Mouse (Mus musculus) hindbrain, embryonic 11.5 days (tissue): ENCODE measurements around the gene Ak5. TPM values are rescaled to one million over a fixed set of nuclear protein-coding genes. Genes with fewer than 3 reads are reported as not detected.

Source experiments
- ATAC-seq: fragments of 200-750 bp; cut with Nextera tagmentation; 2 replicates; pipeline ENCODE4 v1.8.0; 2017; ENCODE audit warnings: mild to moderate bottlenecking, moderate TSS enrichment, moderate library complexity; ENCODE audit not compliant: low FRiP score
- DNase-seq: peaks from one replicate; pipeline ENCODE4 v3.0.0-alpha.2; 2015; ENCODE audit warnings: low spot score
- H3K27ac ChIP-seq: fragments of 300-500 bp; sonication (generic); 2 replicates; pipeline ENCODE4 v1.5.1; 2014; ENCODE audit warnings: mild to moderate bottlenecking, low read depth, low read length
- H3K27me3 ChIP-seq: fragments of 300-500 bp; sonication (generic); 2 replicates; pipeline ENCODE4 v1.6.1; 2014; ENCODE audit warnings: mild to moderate bottlenecking, low read length, moderate library complexity, mixed read lengths; ENCODE audit not compliant: control insufficient read depth, insufficient read depth
- H3K36me3 ChIP-seq: fragments of 300-500 bp; sonication (generic); 2 replicates; pipeline ENCODE4 v1.6.1; 2014; ENCODE audit warnings: mild to moderate bottlenecking, low read length, moderate library complexity, mixed read lengths; ENCODE audit not compliant: control insufficient read depth, insufficient read depth
- H3K4me1 ChIP-seq: fragments of 300-500 bp; sonication (generic); replicated peaks from 2 replicates; pipeline ENCODE4 v1.6.1; 2014; ENCODE audit warnings: low read length, mixed read lengths; ENCODE audit not compliant: control insufficient read depth, insufficient read depth
- H3K4me2 ChIP-seq: fragments of 300-500 bp; sonication (generic); replicated peaks from 2 replicates; pipeline ENCODE4 v1.6.1; 2014; ENCODE audit warnings: mild to moderate bottlenecking, low read depth, low read length
- H3K4me3 ChIP-seq: fragments of 300-500 bp; sonication (generic); 2 replicates; pipeline ENCODE4 v1.5.1; 2014; ENCODE audit warnings: low read depth, low read length
- H3K9ac ChIP-seq: fragments of 300-500 bp; sonication (generic); 2 replicates; pipeline ENCODE4 v1.6.1; 2014; ENCODE audit warnings: low read depth, low read length
- H3K9me3 ChIP-seq: fragments of 300-500 bp; sonication (generic); 2 replicates; pipeline ENCODE4 v1.6.1; 2016; ENCODE audit warnings: low read length; ENCODE audit not compliant: control insufficient read depth
- WGBS: fragments of 180-500 bp; shearing (Covaris S2); extraction: QIAGEN DNeasy Blood & Tissue Kit; methylation state at CpG from one replicate; pipeline ENCODE4 v1.1.7; 2014; 5-methylcytosine and 5-hydroxymethylcytosine counted together
- polyA plus RNA-seq: library from polyadenylated mRNA; unstranded; fragments of >200 nt; fragmentation: Nextera tagmentation; extraction: Ambion mirVana; gene quantifications from 2 replicates; pipeline ENCODE4 v1.2.1, GENCODE M21; 2014

Gene Ak5
- polyA plus RNA-seq, 1 experiment from 2014 or later = 0.51 TPM

DNA sequence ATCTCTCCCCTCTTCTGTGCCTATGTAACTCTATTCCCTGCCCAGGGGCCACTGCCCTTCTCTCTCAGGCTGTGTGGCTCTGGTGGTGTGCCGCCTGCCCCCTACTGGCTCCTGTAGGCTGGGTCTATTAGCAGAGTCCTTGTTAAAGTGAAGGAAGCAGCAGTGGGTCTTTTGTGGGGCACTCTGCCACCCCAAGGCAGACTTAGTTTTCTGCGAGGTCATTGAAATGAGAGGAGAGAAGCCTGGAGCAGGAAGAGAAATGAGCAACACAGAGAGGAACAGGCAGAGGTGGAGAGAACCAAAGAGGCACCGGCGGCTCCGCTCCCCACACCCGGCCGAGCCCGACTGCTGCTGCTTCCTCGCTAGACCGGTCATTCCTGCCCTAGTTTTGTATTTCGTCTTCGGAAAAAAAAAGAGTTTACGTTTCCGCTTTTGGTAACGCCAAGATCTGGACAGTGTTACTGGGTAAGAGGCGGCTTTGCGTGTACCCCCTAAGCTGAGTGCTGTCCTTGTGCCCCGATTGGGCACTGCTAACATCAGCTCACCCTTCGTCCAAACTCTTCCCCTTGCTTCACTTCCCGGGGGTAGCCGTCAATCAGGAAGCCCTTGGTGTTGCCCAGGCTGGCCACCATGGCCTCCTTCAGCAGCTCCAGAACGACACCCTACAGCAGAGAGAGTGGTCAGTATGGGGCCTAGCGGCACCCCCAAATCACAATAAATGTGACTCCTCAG, 190.2 kb downstream of the Ak5 start:
- Histone ChIP-seq H3K27me3 (no peaks in the 10 kb centered on the region), H3K4me2 (peak overlapping the region; percentile 46), H3K36me3 (no peaks in the 10 kb centered on the region), H3K4me1 (no peaks in the 10 kb centered on the region; the same call in 1 of the 2 replicates), H3K27ac (no peak overlapping the region), H3K9me3 (no peaks in the 10 kb centered on the region), H3K4me3 (peak overlapping the region; percentile 24), H3K9ac (peak overlapping the region; percentile 13; the same call in 1 of the 2 replicates)
- DNase-seq (peak; percentile 75), ATAC-seq (peak; percentile 67)
- 4% methylated on average over 23 of the region's 23 CpGs for WGBS

GRCm38 (mm10) chr3:152475894-152476293, 192.3 kb downstream of the Ak5 start:
- ATAC-seq (no peak), DNase-seq (no peak)
- Histone ChIP-seq H3K4me2 (no peak overlapping the region), H3K9ac (no peak overlapping the region), H3K36me3 (no peaks in the 10 kb centered on the region), H3K4me3 (no peak overlapping the region), H3K27ac (no peak overlapping the region), H3K4me1 (no peaks in the 10 kb centered on the region; the same call in 1 of the 2 replicates), H3K27me3 (no peaks in the 10 kb centered on the region), H3K9me3 (no peaks in the 10 kb centered on the region)
- WGBS = 93% methylated on average over 3 of the region's 3 CpGs

DNA sequence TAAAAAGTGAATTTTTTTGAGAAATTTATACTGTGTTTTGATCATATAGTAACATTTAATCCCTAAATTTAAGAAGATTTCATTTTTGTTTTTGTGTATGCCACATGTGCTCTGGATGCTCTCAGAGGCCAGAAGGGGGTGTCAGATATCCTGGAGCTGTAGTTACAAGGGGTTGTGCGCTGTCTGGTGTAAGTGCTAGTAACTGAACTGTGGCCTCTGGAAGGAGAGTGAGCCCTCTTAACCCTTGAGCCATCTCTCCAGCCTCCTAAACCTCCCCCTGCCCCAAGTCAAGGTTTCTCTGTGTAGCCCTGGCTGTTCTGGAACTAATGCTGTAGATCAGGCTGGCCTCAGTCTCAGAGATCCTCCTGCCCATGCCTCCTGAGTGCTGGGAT, 192.9 kb downstream of the Ak5 start:
- Histone ChIP-seq H3K36me3 (no peaks in the 10 kb centered on the region), H3K27ac (no peak overlapping the region), H3K4me1 (no peaks in the 10 kb centered on the region; the same call in 1 of the 2 replicates), H3K4me2 (no peak overlapping the region), H3K27me3 (no peaks in the 10 kb centered on the region), H3K9ac (no peak overlapping the region), H3K9me3 (no peaks in the 10 kb centered on the region), H3K4me3 (no peak overlapping the region)
- WGBS = 60% methylated on average over 1 of the region's 1 CpGs
- DNase-seq (no peak), ATAC-seq (no peak)

DNA sequence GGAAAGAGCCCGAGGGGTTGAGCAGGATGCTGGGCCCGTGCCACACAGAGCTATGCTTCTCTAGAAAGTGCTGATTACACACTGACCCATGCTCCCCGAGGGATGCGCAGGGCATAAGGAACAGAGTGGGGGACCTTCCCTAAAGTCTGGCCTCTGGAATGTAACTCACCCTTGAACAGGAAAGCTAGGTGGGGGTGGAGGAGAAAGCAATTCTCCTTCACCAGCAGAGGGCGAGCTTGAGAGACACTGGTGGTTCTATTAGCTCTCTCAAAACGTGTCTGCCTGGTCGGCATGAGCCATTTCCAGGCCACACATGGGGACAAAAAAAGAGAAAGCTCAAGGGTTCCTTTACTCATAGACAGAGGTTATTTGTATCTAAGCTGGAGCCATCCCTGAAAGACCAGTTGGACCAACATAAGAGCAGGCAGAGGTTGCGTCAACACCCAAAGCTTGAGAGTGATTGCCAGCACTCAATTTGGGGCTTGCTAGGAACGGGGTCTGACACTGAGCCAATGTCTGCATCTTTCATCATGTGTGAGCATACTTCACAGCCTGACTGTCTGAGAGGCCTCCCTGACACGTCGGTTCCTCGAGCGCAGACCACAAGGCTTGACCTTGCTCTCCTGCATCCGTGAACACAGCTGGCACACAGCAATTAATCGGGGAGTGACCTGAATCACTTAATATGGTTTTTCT, 193.4 kb downstream of the Ak5 start:
- Histone ChIP-seq H3K4me2 (no peak overlapping the region), H3K36me3 (no peaks in the 10 kb centered on the region), H3K4me3 (no peak overlapping the region), H3K27ac (no peak overlapping the region), H3K9me3 (no peaks in the 10 kb centered on the region), H3K27me3 (no peaks in the 10 kb centered on the region), H3K4me1 (no peaks in the 10 kb centered on the region; the same call in 1 of the 2 replicates), H3K9ac (no peak overlapping the region)
- peak; percentile 80 for DNase-seq
- ATAC-seq = no peak
- WGBS = 62% methylated on average over 15 of the region's 15 CpGs

GRCm38 (mm10) chr3:152472676-152473075, 195.5 kb downstream of the Ak5 start:
- no peaks in the 10 kb centered on the region for H3K27me3 ChIP-seq
- no peak for DNase-seq
- no peaks in the 10 kb centered on the region for H3K9me3 ChIP-seq
- H3K36me3 ChIP-seq = no peaks in the 10 kb centered on the region
- no peak for ATAC-seq
- no peak overlapping the region for H3K4me3 ChIP-seq
- 87% methylated on average over 16 of the region's 16 CpGs for WGBS
- H3K27ac ChIP-seq = no peak overlapping the region
- no peak overlapping the region for H3K4me2 ChIP-seq
- H3K4me1 ChIP-seq = no peaks in the 10 kb centered on the region; the same call in 1 of the 2 replicates
- H3K9ac ChIP-seq = no peak overlapping the region

DNA sequence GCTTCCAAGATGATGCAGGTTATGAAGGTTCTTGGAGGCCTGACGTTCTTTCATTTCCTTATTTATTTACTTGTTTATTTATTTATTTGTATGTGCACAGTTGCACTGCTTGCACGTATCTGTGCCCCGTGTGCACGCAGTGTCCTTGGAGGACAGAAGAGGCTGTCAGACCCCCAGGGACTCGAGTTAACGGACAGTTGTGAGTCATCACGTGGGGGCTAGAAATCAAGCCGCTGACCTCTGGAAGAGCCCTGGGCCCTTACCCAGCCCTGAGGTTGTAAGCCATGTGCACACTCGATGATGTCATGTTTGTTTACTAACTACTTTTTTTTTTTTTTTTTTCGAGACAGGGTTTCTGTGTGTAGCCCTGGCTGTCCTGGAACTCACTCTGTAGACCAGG, 197.8 kb downstream of the Ak5 start:
- WGBS = 90% methylated on average over 10 of the region's 10 CpGs
- Histone ChIP-seq H3K9ac (no peak overlapping the region), H3K4me2 (no peak overlapping the region), H3K27me3 (no peaks in the 10 kb centered on the region), H3K36me3 (no peaks in the 10 kb centered on the region), H3K9me3 (no peaks in the 10 kb centered on the region), H3K4me3 (no peak overlapping the region), H3K27ac (no peak overlapping the region), H3K4me1 (no peaks in the 10 kb centered on the region; the same call in 1 of the 2 replicates)
- DNase-seq (no peak), ATAC-seq (no peak)

GRCm38 (mm10) chr3:152469423-152470200, 198.5 kb downstream of the Ak5 start:
- Histone ChIP-seq H3K9me3 (no peaks in the 10 kb centered on the region), H3K27ac (no peak overlapping the region), H3K4me2 (no peak overlapping the region), H3K4me3 (no peak overlapping the region), H3K9ac (no peak overlapping the region), H3K4me1 (no peaks in the 10 kb centered on the region; the same call in 1 of the 2 replicates), H3K36me3 (no peaks in the 10 kb centered on the region), H3K27me3 (no peaks in the 10 kb centered on the region)
- ATAC-seq (no peak), DNase-seq (no peak)
- WGBS = 84% methylated on average over 18 of the region's 18 CpGs

DNA sequence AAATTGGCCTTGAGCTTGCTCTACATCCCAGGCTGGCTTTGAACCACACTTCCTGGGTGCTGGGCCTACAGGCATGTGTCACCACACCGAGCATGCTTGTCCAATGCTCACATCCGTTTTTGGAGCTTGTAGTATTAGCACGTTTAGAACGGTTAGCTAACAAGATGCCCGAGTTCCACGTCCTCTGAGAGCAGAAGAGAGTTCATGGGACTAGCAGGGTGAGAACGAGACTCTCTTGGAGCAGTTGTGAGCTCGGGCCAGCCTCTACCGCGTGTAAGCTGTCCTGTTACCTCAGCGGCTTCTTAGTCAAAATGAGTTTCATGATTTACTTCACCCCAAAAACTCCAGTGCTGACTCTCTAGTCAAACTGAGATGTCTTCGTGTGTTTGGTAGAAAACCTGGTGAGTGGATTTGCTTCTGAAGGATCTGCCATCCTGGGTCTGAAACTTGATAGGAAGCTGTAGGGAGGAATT, 199.6 kb downstream of the Ak5 start:
- no peaks in the 10 kb centered on the region for H3K9me3 ChIP-seq
- DNase-seq = no peak
- no peak overlapping the region for H3K4me3 ChIP-seq
- no peak for ATAC-seq
- no peak overlapping the region for H3K27ac ChIP-seq
- H3K27me3 ChIP-seq = no peaks in the 10 kb centered on the region
- H3K36me3 ChIP-seq = no peaks in the 10 kb centered on the region
- no peak overlapping the region for H3K4me2 ChIP-seq
- H3K4me1 ChIP-seq = no peaks in the 10 kb centered on the region; the same call in 1 of the 2 replicates
- WGBS = 87% methylated on average over 12 of the region's 12 CpGs
- H3K9ac ChIP-seq = no peak overlapping the region
